Mouse (Mus musculus): ENCODE data around the gene Rsph14.

The Rsph14 gene

GRCm38 (mm10) chr10:74929578-74929977 is 102.8 kb downstream of the Rsph14 start:
- no peak for DNase-seq

GRCm38 (mm10) chr10:74928276-74928675 is 104.1 kb downstream of the Rsph14 start:
- DNase-seq, result no peak

- DNase-seq, result peak; percentile 55 to 59
Observed at GRCm38 (mm10) chr10:74925324-74925723, 107.1 kb downstream of the Rsph14 start.

- DNase-seq, result no peak
Observed at GRCm38 (mm10) chr10:74924274-74924673, 108.1 kb downstream of the Rsph14 start.

GRCm38 (mm10) chr10:74922763-74923162 is 109.6 kb downstream of the Rsph14 start:
- DNase-seq, result no peak

GRCm38 (mm10) chr10:74921614-74922013 is 110.8 kb downstream of the Rsph14 start:
- DNase-seq, result no peak

- DNase-seq, result peak; percentile 45 to 46
Observed at GRCm38 (mm10) chr10:74920853-74921567, 111.4 kb downstream of the Rsph14 start.

GRCm38 (mm10) chr10:74919277-74919676 is 113.1 kb downstream of the Rsph14 start:
- no peak for DNase-seq

GRCm38 (mm10) chr10:74908431-74908830 is 124.0 kb downstream of the Rsph14 start:
- DNase-seq, result no peak

Measured in B cell, adult 2 months (primary cell).